Mouse (Mus musculus) embryonic facial prominence, embryonic 14.5 days (tissue): Measurements from ENCODE around the gene Vcam1. TPM values are rescaled to one million over a fixed set of nuclear protein-coding genes. Genes with fewer than 3 reads are reported as not detected.

Experiments used
- ATAC-seq: fragments of 200-750 bp; cut with Nextera tagmentation; 2 replicates; pipeline ENCODE4 v1.8.0; 2017; ENCODE audit warnings: low read depth, moderate number of reproducible peaks, moderate TSS enrichment
- DNase-seq: peaks from one replicate; pipeline ENCODE4 v3.0.0-alpha.2; 2015; ENCODE audit warnings: low spot score
- H3K27ac ChIP-seq: fragments of 300-500 bp; sonication (generic); replicated peaks from 2 replicates; pipeline ENCODE4 v1.5.1; 2014; ENCODE audit warnings: low read depth, mild to moderate bottlenecking, low read length, moderate library complexity
- H3K27me3 ChIP-seq: fragments of 300-500 bp; sonication (generic); replicated peaks from 2 replicates; pipeline ENCODE4 v1.6.1; 2014; ENCODE audit warnings: low read length; ENCODE audit not compliant: control insufficient read depth, insufficient read depth
- H3K36me3 ChIP-seq: fragments of 300-500 bp; sonication (generic); 2 replicates; pipeline ENCODE4 v1.6.1; 2014; ENCODE audit warnings: low read length, mixed read lengths; ENCODE audit not compliant: control insufficient read depth, insufficient read depth
- H3K4me1 ChIP-seq: fragments of 300-500 bp; sonication (generic); 2 replicates; pipeline ENCODE4 v1.6.1; 2014; ENCODE audit warnings: antibody characterized with exemption, low read length; ENCODE audit not compliant: control insufficient read depth, insufficient read depth
- H3K4me2 ChIP-seq: fragments of 300-500 bp; sonication (generic); 2 replicates; pipeline ENCODE4 v1.6.1; 2014; ENCODE audit warnings: low read depth, mild to moderate bottlenecking, low read length, moderate library complexity, mixed read lengths
- H3K4me3 ChIP-seq: fragments of 300-500 bp; sonication (generic); 2 replicates; pipeline ENCODE4 v1.5.1; 2014; ENCODE audit warnings: low read depth, mild to moderate bottlenecking, low read length
- H3K9ac ChIP-seq: fragments of 300-500 bp; sonication (generic); 2 replicates; pipeline ENCODE4 v1.6.1; 2014; ENCODE audit warnings: low read depth, mild to moderate bottlenecking, low read length, moderate library complexity, mixed read lengths
- H3K9me3 ChIP-seq: fragments of 300-500 bp; sonication (generic); 2 replicates; pipeline ENCODE4 v1.6.1; 2016; ENCODE audit warnings: low read length; ENCODE audit not compliant: control insufficient read depth
- WGBS: fragments of 180-500 bp; shearing (Covaris S2); extraction: QIAGEN DNeasy Blood & Tissue Kit; methylation state at CpG from one replicate; pipeline ENCODE4 v1.1.7; 2014; 5-methylcytosine and 5-hydroxymethylcytosine counted together
- polyA plus RNA-seq: library from polyadenylated mRNA; unstranded; fragments of >200 nt; fragmentation: Nextera tagmentation; extraction: Ambion mirVana; gene quantifications from 2 replicates; pipeline ENCODE4 v1.2.1, GENCODE M21; 2014

Vcam1 gene
- polyA plus RNA-seq, 1 experiment from 2014 or later, result 64.7 TPM

DNA sequence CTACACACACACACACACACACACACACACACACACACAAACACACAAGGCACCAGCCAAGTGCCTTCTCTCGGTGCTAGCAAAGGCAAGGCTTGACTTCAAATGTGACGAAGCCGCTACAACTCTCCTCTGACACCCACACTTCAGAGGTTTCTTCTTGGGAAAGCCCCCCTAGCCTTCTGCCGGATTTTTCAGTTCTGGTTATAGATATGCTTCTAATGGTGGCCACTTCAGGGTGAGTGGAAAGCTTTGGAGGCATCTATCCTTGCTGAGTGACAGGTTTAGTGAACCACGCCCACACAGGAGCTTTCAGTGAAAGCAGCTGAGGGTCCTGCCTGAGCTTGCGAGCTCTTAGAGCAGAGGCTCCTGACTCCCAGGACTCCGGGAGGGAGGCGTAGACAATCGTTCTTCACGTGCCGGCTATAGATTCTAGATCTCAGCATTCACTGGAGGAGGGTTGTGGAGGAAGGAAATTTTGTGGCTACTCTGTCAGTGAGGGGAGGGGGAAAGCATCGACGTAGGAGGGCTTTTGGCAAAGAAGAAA is 28.0 kb upstream of the Vcam1 start:
- 51% methylated on average over 13 of the region's 13 CpGs for WGBS
- ATAC-seq (0 out of 2 replicates have a peak, but pooled peaks have one; percentile 26), DNase-seq (peak; percentile 49)
- Histone ChIP-seq H3K4me1 (no peaks in the 10 kb centered on the region), H3K9ac (no peak overlapping the region), H3K9me3 (no peaks in the 10 kb centered on the region), H3K27me3 (no peaks in the 10 kb centered on the region), H3K4me3 (no peak overlapping the region), H3K27ac (no peak overlapping the region), H3K36me3 (no peaks in the 10 kb centered on the region), H3K4me2 (no peak overlapping the region)

DNA sequence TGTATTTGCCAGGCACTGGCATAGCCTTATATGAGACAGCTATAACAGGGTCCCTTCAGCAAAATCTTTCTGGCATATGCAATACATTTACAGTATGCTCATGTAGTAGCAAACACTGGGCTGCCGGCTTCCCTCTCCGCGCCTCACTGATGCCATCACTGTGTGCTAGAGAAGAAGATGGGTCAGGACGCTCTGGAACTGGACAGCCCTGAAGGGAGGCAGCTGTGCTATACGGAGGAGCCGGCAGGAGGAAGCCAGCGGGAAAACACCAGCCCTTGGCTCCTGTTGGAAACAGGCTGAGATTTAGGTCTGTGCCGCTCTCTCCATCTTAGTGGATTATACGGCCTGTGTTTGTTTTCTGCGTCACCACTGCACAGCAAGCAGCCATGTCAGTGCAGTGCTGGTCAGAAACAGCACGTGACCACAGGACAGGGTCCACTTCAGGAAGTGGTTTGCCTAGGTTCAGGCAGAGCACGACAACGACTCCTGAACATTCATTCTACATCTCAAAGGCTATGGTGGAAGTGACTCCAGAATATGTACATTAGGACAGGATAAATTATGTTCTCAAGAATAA is 20.7 kb upstream of the Vcam1 start:
- no peaks in the 10 kb centered on the region for H3K27me3 ChIP-seq
- H3K4me1 ChIP-seq, result no peaks in the 10 kb centered on the region
- H3K9me3 ChIP-seq, result no peaks in the 10 kb centered on the region
- ATAC-seq (no peak), DNase-seq (no peak)
- H3K9ac ChIP-seq, result no peak overlapping the region
- H3K4me3 ChIP-seq, result no peak overlapping the region
- WGBS, result 79% methylated on average over 13 of the region's 13 CpGs
- H3K36me3 ChIP-seq, result no peaks in the 10 kb centered on the region
- no peak overlapping the region for H3K4me2 ChIP-seq
- H3K27ac ChIP-seq, result no peak overlapping the region

DNA sequence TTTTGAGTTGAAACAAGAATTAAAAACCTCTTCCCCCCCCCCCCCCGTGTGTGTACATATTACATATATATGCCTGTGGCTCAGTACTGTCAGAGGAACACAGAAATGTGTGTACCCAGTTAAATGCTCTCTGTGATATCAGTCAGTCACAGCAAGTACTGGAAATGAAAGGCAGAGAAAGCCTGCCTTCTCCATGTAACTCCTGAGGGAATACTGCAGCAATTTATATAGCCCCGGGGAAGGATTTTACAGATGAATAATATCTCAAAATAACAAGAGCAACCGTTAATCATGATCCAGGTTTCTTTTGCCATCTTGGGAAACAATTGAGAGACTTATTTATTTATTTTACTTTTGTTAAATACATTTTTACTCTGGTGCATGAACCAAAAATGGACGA is 19.6 kb upstream of the Vcam1 start:
- 50% methylated on average over 4 of the region's 4 CpGs for WGBS

DNA sequence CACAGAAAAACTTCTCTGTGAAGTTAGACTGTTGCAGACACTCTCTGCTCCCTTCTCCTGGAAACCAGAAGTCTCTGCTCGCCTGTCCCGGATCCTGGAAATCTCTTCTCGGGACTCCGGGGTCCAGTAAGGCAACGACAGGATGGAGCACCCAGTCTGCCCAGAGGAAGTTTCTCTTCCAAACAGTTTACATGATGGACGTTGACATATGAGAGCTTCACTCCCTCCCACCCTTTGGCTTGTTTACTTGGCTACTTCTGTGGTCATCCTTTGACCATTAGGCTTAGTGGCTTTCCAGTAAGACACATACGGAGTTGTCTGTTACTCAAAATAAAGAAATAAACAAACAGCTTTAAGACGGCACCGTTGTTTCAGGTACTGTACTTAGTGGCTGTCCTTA is 19.2 kb upstream of the Vcam1 start:
- H3K9me3 ChIP-seq, result no peaks in the 10 kb centered on the region
- H3K4me3 ChIP-seq, result no peak overlapping the region
- no peaks in the 10 kb centered on the region for H3K4me1 ChIP-seq
- no peaks in the 10 kb centered on the region for H3K36me3 ChIP-seq
- no peaks in the 10 kb centered on the region for H3K27me3 ChIP-seq
- H3K9ac ChIP-seq, result no peak overlapping the region
- DNase-seq, result no peak
- WGBS, result 69% methylated on average over 9 of the region's 9 CpGs
- no peak overlapping the region for H3K27ac ChIP-seq
- H3K4me2 ChIP-seq, result no peak overlapping the region
- no peak for ATAC-seq

More for the DNA sequence above, 19.6 kb upstream of the Vcam1 start:
- H3K27ac ChIP-seq, result no peak overlapping the region
- no peaks in the 10 kb centered on the region for H3K36me3 ChIP-seq
- DNase-seq, result no peak
- H3K4me1 ChIP-seq, result no peaks in the 10 kb centered on the region
- H3K9ac ChIP-seq, result no peak overlapping the region
- no peaks in the 10 kb centered on the region for H3K9me3 ChIP-seq
- H3K4me3 ChIP-seq, result no peak overlapping the region
- no peak overlapping the region for H3K4me2 ChIP-seq
- ATAC-seq, result no peak
- H3K27me3 ChIP-seq, result no peaks in the 10 kb centered on the region

DNA sequence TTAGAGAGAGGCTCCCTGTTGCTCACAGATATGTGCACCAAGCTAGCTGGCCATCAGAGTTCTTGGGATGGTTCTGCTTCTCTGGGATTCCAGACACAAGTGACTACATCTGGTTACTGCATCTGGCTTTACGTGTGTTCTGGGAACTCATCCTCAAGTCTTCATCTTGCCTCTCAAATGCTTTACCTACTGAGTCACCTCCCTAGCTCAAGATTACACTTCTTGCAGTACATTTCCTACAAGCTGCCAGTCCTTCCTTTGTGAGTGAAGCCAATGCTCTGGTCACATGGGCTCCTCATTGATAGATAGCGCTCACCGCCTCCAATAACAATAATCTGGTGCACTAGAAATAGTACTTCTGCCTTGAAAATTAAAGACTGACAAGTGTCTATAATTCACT is 11.7 kb upstream of the Vcam1 start:
- H3K9me3 ChIP-seq, result no peaks in the 10 kb centered on the region
- ATAC-seq (no peak), DNase-seq (no peak)
- no peak overlapping the region for H3K4me3 ChIP-seq
- H3K9ac ChIP-seq, result no peak overlapping the region
- 85% methylated on average over 3 of the region's 3 CpGs for WGBS
- no peaks in the 10 kb centered on the region for H3K36me3 ChIP-seq
- H3K4me2 ChIP-seq, result no peak overlapping the region
- no peaks in the 10 kb centered on the region for H3K4me1 ChIP-seq
- H3K27ac ChIP-seq, result no peak overlapping the region
- no peaks in the 10 kb centered on the region for H3K27me3 ChIP-seq

DNA sequence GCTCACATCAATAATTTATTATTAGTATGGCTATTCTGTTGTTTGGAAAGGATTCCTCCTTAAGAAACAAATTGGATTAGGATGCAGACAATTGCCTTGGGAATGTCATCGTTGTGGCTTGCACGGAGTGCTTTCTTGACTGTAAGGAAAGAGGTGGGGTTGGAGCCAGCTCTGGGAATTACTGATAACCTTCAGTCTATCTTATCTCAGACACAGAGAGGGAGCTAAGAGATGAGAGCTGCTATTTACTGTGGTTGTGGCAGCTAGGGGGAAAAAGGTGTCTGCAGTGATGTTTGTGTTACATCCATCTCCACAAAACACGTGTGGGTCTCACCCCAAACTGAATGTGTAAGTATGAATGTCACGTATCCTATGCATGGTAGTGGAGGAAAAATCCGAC is 9.5 kb upstream of the Vcam1 start:
- 79% methylated on average over 5 of the region's 5 CpGs for WGBS
- Histone ChIP-seq H3K9me3 (no peaks in the 10 kb centered on the region), H3K4me1 (no peaks in the 10 kb centered on the region), H3K27ac (no peak overlapping the region), H3K4me2 (no peak overlapping the region), H3K36me3 (no peaks in the 10 kb centered on the region), H3K9ac (no peak overlapping the region), H3K4me3 (no peak overlapping the region), H3K27me3 (no peaks in the 10 kb centered on the region)
- no peak for ATAC-seq
- no peak for DNase-seq

DNA sequence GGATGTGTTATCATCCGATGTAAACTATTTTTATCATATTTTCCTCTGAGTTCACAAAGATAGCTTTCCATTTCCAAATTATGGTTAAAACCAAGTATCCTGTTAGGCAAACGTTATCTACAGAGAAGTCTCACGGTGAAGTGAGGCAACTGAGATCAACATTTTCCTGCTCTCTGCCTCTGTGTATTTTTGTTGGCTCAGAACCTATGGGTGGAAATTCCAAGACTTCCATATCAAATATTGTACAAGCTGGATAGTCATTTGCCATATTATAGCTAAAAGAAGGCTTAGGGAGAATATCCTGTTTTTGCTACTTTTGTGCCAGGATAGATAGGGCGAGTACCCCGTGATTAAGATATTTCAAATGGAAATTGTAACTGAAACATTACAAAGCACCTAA is 8.6 kb upstream of the Vcam1 start:
- no peak for ATAC-seq
- WGBS, result 67% methylated on average over 5 of the region's 5 CpGs
- Histone ChIP-seq H3K9me3 (no peaks in the 10 kb centered on the region), H3K4me2 (no peak overlapping the region), H3K4me3 (no peak overlapping the region), H3K9ac (no peak overlapping the region), H3K36me3 (no peaks in the 10 kb centered on the region), H3K27ac (no peak overlapping the region), H3K27me3 (no peaks in the 10 kb centered on the region), H3K4me1 (no peaks in the 10 kb centered on the region)
- no peak for DNase-seq

DNA sequence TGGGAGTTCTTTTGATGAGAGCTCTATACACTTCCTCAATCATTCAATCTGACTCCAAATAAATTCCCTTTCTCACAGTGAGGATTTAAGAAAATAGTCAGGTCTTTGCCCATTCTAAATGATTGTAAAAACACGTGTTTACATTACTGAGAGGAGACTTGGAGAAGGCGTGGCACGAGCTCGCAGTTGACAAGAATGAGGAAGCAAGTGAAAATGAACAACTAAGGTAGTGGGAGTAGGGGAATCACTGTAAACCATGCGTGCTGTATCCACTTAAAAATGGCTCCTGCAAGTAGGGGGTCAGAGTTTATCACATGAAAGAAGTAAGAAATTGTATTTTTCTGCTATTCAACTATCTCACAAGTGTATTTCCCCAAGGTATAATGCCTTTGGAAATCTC is 3.9 kb upstream of the Vcam1 start:
- Histone ChIP-seq H3K36me3 (no peaks in the 10 kb centered on the region), H3K27ac (no peak overlapping the region), H3K9me3 (no peaks in the 10 kb centered on the region), H3K4me1 (0 out of 2 replicates have a peak, but pooled peaks cover 4% of the 10 kb centered on the region), H3K4me3 (no peak overlapping the region), H3K9ac (no peak overlapping the region), H3K4me2 (no peak overlapping the region), H3K27me3 (no peaks in the 10 kb centered on the region)
- WGBS, result 59% methylated on average over 5 of the region's 5 CpGs
- ATAC-seq (no peak), DNase-seq (no peak)

DNA sequence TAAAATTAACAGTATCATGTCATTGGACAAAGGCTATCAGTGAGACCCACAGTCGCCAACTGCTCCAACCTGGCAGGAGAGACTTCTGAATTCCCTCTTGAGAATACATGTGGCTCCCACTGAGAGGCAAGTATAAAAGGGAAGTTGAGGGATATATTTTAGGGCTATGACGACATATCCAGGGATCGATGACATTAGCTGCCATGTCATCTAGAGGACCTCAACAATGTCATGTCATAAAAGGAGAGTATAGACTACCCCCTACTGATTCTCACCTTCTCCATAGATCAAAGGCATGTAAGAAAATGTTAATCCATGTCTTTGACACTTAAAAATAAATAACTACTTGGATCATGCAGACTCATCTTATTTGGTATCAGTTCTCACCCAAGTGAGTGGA is 1.2 kb upstream of the Vcam1 start:
- DNase-seq, result no peak
- no peak overlapping the region for H3K27ac ChIP-seq
- no peaks in the 10 kb centered on the region for H3K27me3 ChIP-seq
- no peaks in the 10 kb centered on the region for H3K9me3 ChIP-seq
- no peak overlapping the region for H3K4me3 ChIP-seq
- no peaks in the 10 kb centered on the region for H3K36me3 ChIP-seq
- peaks cover 14% of the 10 kb centered on the region for H3K4me1 ChIP-seq
- no peak overlapping the region for H3K4me2 ChIP-seq
- no peak for ATAC-seq
- no peak overlapping the region for H3K9ac ChIP-seq
- 85% methylated on average over 3 of the region's 3 CpGs for WGBS
